Mouse (Mus musculus): ENCODE measurements around the gene Vrk1.

DNA sequence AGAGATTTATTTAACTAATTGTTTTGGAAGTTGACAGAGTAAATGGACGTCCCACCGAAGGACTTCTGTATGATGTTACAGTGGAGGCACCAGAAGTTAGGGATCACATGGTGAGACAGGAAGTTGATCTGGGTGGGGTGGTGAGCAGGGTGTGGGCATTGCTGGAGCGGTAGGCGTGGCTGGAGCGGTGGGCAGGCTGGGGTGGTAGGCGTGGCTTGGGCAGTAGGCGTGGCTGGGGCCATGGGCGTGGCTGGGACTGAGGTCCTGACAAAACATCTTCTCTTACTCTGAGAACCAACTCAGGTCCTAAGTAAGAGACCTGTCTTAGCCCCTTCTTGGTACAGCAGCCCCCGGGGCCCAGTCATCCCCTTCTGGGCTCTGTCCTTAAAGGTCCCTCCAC, 84.8 kb downstream of the Vrk1 start:
- no peak for TF ChIP-seq POLR2A (IDR thresholded peaks at IDR 0.05; ENCODE audit: borderline replicate concordance, insufficient read depth, low read length)
- TF ChIP-seq CTCF (IDR thresholded peaks at IDR 0.05; ENCODE audit: borderline replicate concordance, insufficient read depth, low read depth, low read length), result no peak
